Mouse (Mus musculus): ENCODE data around the gene Ednrb.

DNA sequence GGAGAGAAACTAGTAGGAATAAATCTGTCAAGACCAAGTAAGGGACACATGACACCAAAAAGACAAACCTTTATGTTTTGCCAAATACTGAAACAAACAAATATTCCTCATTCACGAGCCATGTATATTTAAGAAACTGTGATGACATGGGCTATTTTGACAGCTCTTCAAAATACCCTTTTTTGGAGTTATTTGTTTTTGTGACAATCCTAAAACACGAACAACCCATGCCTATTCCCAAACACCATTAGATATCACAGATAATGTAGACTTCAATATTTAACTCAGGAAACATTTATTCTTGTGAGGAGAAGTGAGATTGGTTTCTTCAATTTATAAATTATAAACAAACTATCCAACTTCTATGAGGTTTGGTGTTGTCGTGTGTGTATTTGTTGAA is 32.4 kb upstream of the Ednrb start:
- TF ChIP-seq CTCF (IDR thresholded peaks at IDR 0.05; ENCODE audit: low read depth) (no peak), EP300 (IDR thresholded peaks at IDR 0.05; ENCODE audit: low read depth) (no peak)
